Mouse (Mus musculus) embryonic facial prominence, embryonic 15.5 days (tissue): ENCODE results near the gene Slc46a3. TPM values are rescaled to one million over a fixed set of nuclear protein-coding genes. Genes with fewer than 3 reads are reported as not detected.

ENCODE experiments used
- ATAC-seq: fragments of 200-750 bp; cut with Nextera tagmentation; 2 replicates; pipeline ENCODE4 v1.8.0; 2017; ENCODE audit warnings: low read depth, moderate TSS enrichment; ENCODE audit not compliant: insufficient number of reproducible peaks, low FRiP score, low TSS enrichment
- H3K27ac ChIP-seq: fragments of 300-500 bp; sonication (generic); replicated peaks from 2 replicates; pipeline ENCODE4 v1.5.1; 2015; ENCODE audit warnings: mild to moderate bottlenecking, inconsistent platforms
- H3K27me3 ChIP-seq: fragments of 300-500 bp; sonication (generic); 2 replicates; pipeline ENCODE4 v1.6.1; 2015; ENCODE audit warnings: inconsistent platforms
- H3K36me3 ChIP-seq: fragments of 300-500 bp; sonication (generic); 2 replicates; pipeline ENCODE4 v1.6.1; 2015; ENCODE audit warnings: mild to moderate bottlenecking, inconsistent platforms
- H3K4me1 ChIP-seq: fragments of 300-500 bp; sonication (generic); 2 replicates; pipeline ENCODE4 v1.6.1; 2015; ENCODE audit warnings: inconsistent platforms
- H3K4me2 ChIP-seq: fragments of 300-500 bp; sonication (generic); replicated peaks from 2 replicates; pipeline ENCODE4 v1.6.1; 2015; ENCODE audit warnings: mild to moderate bottlenecking, inconsistent platforms
- H3K4me3 ChIP-seq: fragments of 300-500 bp; sonication (generic); replicated peaks from 2 replicates; pipeline ENCODE4 v1.5.1; 2015; ENCODE audit warnings: mild to moderate bottlenecking, inconsistent platforms
- H3K9ac ChIP-seq: fragments of 300-500 bp; sonication (generic); 2 replicates; pipeline ENCODE4 v1.6.1; 2015; ENCODE audit warnings: inconsistent platforms
- H3K9me3 ChIP-seq: fragments of 300-500 bp; sonication (generic); replicated peaks from 2 replicates; pipeline ENCODE4 v1.6.1; 2016; ENCODE audit warnings: inconsistent platforms
- WGBS: fragments of 180-500 bp; shearing (Covaris S2); methylation state at CpG from one replicate; pipeline ENCODE4 v1.1.7; 2015; 5-methylcytosine and 5-hydroxymethylcytosine counted together
- polyA plus RNA-seq: library from polyadenylated mRNA; unstranded; fragments of >200 nt; fragmentation: Nextera tagmentation; extraction: Ambion mirVana; gene quantifications from 2 replicates; pipeline ENCODE4 v1.2.1, GENCODE M21; 2015

Gene Slc46a3
- polyA plus RNA-seq, 1 experiment from 2014 or later = 4.6 TPM

DNA sequence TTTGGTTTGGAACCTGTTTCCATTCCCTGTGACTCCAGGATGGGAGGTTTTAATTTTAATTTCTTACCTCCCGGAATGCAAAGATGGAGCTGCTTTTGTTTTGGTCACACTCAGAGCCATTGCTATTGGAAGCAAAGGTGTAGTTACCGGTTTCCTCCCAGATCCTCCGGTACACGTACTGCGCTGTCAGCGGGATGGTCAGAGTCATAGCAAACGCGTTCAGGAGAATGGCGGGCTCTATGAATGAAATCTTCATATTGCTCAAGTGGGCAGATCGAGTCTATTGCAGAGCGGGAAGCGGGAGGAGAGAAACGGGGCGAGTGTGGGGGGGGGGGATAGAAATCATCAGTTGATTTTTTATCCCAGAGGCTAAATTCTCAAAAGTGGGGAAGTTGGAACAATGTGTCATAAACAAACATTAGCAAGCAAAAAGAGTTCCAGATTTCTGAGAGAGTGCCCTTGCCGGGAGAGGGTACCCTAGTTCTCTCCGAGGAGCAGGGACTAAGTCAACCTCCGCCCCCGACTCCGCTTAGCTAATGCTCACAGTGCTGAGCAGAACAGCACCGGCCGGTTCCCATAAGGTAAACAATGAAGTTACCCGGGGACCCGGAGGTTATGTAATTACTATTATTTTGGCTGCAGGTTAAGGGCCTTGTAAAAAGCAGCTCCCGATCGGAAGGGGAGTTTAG is 705 bp downstream of the Slc46a3 start:
- Histone ChIP-seq H3K27ac (0 out of 2 replicates have a peak overlapping the region, but pooled peaks have one; percentile 28), H3K9me3 (no peaks in the 10 kb centered on the region), H3K4me1 (peaks cover 19% of the 10 kb centered on the region; the same call in 1 of the 2 replicates), H3K9ac (peak overlapping the region; percentile 50), H3K4me3 (peak overlapping the region; percentile 71), H3K4me2 (peak overlapping the region; percentile 93), H3K36me3 (no peaks in the 10 kb centered on the region), H3K27me3 (peaks cover 16% of the 10 kb centered on the region; the same call in 1 of the 2 replicates)
- no peak for ATAC-seq
- 2% methylated on average over 25 of the region's 25 CpGs for WGBS

GRCm38 (mm10) chr5:147893143-147893542 is 1.5 kb downstream of the Slc46a3 start:
- Histone ChIP-seq H3K9me3 (no peaks in the 10 kb centered on the region), H3K27ac (no peak overlapping the region), H3K36me3 (no peaks in the 10 kb centered on the region), H3K4me2 (no peak overlapping the region), H3K4me1 (peaks cover 19% of the 10 kb centered on the region; the same call in 1 of the 2 replicates), H3K9ac (no peak overlapping the region), H3K4me3 (no peak overlapping the region), H3K27me3 (peaks cover 16% of the 10 kb centered on the region; the same call in 1 of the 2 replicates)
- no peak for ATAC-seq
- 24% methylated on average over 9 of the region's 9 CpGs for whole genome bisulfite sequencing

GRCm38 (mm10) chr5:147892735-147893134 is 1.9 kb downstream of the Slc46a3 start:
- Histone ChIP-seq H3K4me2 (no peak overlapping the region), H3K9ac (no peak overlapping the region), H3K4me1 (peaks cover 19% of the 10 kb centered on the region; the same call in 1 of the 2 replicates), H3K27ac (no peak overlapping the region), H3K4me3 (no peak overlapping the region), H3K36me3 (no peaks in the 10 kb centered on the region), H3K27me3 (peaks cover 16% of the 10 kb centered on the region; the same call in 1 of the 2 replicates), H3K9me3 (no peaks in the 10 kb centered on the region)
- ATAC-seq = no peak
- WGBS = 30% methylated on average over 6 of the region's 6 CpGs

GRCm38 (mm10) chr5:147888313-147889297 is 6.0 kb downstream of the Slc46a3 start:
- no peak overlapping the region for H3K4me3 ChIP-seq
- H3K36me3 ChIP-seq = no peaks in the 10 kb centered on the region
- no peaks in the 10 kb centered on the region for H3K9me3 ChIP-seq
- 84% methylated on average over 9 of the region's 12 CpGs for WGBS
- ATAC-seq = no peak
- H3K9ac ChIP-seq = no peak overlapping the region
- H3K27me3 ChIP-seq = peaks cover 10% of the 10 kb centered on the region; the same call in 1 of the 2 replicates
- H3K27ac ChIP-seq = no peak overlapping the region
- H3K4me2 ChIP-seq = no peak overlapping the region
- peaks cover 5% of the 10 kb centered on the region; the same call in 1 of the 2 replicates for H3K4me1 ChIP-seq

- no peak for ATAC-seq
- Histone ChIP-seq H3K27ac (no peak overlapping the region), H3K4me2 (no peak overlapping the region), H3K9ac (no peak overlapping the region), H3K36me3 (peaks cover 14% of the 10 kb centered on the region), H3K4me3 (no peak overlapping the region), H3K27me3 (no peaks in the 10 kb centered on the region), H3K4me1 (no peaks in the 10 kb centered on the region), H3K9me3 (no peaks in the 10 kb centered on the region)
- 94% methylated on average over 6 of the region's 6 CpGs for WGBS
These were observed 11.0 kb downstream of the Slc46a3 start for GRCm38 (mm10) chr5:147883581-147883980.

- H3K4me2 ChIP-seq = no peak overlapping the region
- ATAC-seq = no peak
- peaks cover 47% of the 10 kb centered on the region for H3K36me3 ChIP-seq
- no peak overlapping the region for H3K27ac ChIP-seq
- 90% methylated on average over 17 of the region's 17 CpGs for WGBS
- no peaks in the 10 kb centered on the region for H3K4me1 ChIP-seq
- H3K9ac ChIP-seq = no peak overlapping the region
- H3K4me3 ChIP-seq = no peak overlapping the region
- no peaks in the 10 kb centered on the region for H3K27me3 ChIP-seq
- no peaks in the 10 kb centered on the region for H3K9me3 ChIP-seq
These were observed 14.5 kb downstream of the Slc46a3 start for GRCm38 (mm10) chr5:147879971-147880682.

DNA sequence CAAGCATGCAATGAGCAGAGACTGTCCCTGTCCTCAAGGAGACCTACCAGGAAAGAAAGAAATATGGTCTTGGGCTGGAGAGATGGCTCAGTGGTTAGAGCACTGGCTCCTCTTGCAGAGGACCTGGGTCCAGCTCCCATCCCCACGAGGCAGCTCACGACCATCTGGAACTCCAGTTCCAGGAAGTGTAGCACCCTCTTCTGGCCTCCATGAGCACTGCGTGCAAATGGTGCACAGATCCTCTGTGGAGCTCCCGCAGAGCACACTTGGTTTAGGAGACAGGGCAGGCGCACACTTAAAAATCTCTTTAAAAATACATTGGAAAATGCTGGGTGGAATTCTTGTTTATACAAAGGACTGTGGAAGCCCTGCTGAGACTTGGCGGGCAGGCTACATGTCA is 17.1 kb downstream of the Slc46a3 start:
- H3K4me1 ChIP-seq = no peaks in the 10 kb centered on the region
- H3K27me3 ChIP-seq = no peaks in the 10 kb centered on the region

GRCm38 (mm10) chr5:147875210-147875609 is 19.4 kb downstream of the Slc46a3 start:
- no peak for ATAC-seq
- Histone ChIP-seq H3K9ac (no peak overlapping the region), H3K4me3 (no peak overlapping the region), H3K4me2 (no peak overlapping the region), H3K4me1 (no peaks in the 10 kb centered on the region), H3K27me3 (no peaks in the 10 kb centered on the region), H3K27ac (no peak overlapping the region), H3K9me3 (no peaks in the 10 kb centered on the region), H3K36me3 (peaks cover 86% of the 10 kb centered on the region)
- WGBS = 93% methylated on average over 8 of the region's 8 CpGs

More for the DNA sequence above, 17.1 kb downstream of the Slc46a3 start:
- 85% methylated on average over 6 of the region's 6 CpGs for WGBS
- Histone ChIP-seq H3K36me3 (peaks cover 73% of the 10 kb centered on the region), H3K27ac (no peak overlapping the region), H3K4me3 (no peak overlapping the region), H3K9me3 (no peaks in the 10 kb centered on the region), H3K4me2 (no peak overlapping the region), H3K9ac (no peak overlapping the region)
- ATAC-seq = no peak

- 93% methylated on average over 18 of the region's 18 CpGs for WGBS
- no peaks in the 10 kb centered on the region for H3K27me3 ChIP-seq
- H3K27ac ChIP-seq = no peak overlapping the region
- H3K4me2 ChIP-seq = no peak overlapping the region
- H3K9ac ChIP-seq = no peak overlapping the region
- H3K4me3 ChIP-seq = no peak overlapping the region
- H3K36me3 ChIP-seq = peaks cover 86% of the 10 kb centered on the region
- H3K4me1 ChIP-seq = no peaks in the 10 kb centered on the region
- no peak for ATAC-seq
- no peaks in the 10 kb centered on the region for H3K9me3 ChIP-seq
These were observed 20.0 kb downstream of the Slc46a3 start for GRCm38 (mm10) chr5:147874491-147875065.

- Histone ChIP-seq H3K36me3 (peaks cover 75% of the 10 kb centered on the region), H3K4me2 (no peak overlapping the region), H3K9me3 (no peaks in the 10 kb centered on the region), H3K27ac (no peak overlapping the region), H3K4me1 (no peaks in the 10 kb centered on the region), H3K9ac (no peak overlapping the region), H3K27me3 (no peaks in the 10 kb centered on the region), H3K4me3 (no peak overlapping the region)
- ATAC-seq = no peak
- WGBS = 79% methylated on average over 15 of the region's 15 CpGs
These were observed 23.4 kb downstream of the Slc46a3 start for GRCm38 (mm10) chr5:147871091-147871820.
